Mouse (Mus musculus): Measurements from ENCODE around the gene Olfr495. TPM values are rescaled to one million over a fixed set of nuclear protein-coding genes. Genes with fewer than 3 reads are reported as not detected.

Gene Olfr495
- not detected for polyA plus RNA-seq (2017; shearing (Covaris generic))

- ATAC-seq = no peak
Measured at GRCm38 (mm10) chr7:108392867-108393266, at the start of gene Olfr495. Olfr495 (plus strand) TSS chr7:108393167.

- ATAC-seq = no peak
Measured at GRCm38 (mm10) chr7:108346879-108347278, 46.1 kb upstream of the Olfr495 start, which contains the start of gene Olfr493. Olfr493 (minus strand) TSS chr7:108346979.

DNA sequence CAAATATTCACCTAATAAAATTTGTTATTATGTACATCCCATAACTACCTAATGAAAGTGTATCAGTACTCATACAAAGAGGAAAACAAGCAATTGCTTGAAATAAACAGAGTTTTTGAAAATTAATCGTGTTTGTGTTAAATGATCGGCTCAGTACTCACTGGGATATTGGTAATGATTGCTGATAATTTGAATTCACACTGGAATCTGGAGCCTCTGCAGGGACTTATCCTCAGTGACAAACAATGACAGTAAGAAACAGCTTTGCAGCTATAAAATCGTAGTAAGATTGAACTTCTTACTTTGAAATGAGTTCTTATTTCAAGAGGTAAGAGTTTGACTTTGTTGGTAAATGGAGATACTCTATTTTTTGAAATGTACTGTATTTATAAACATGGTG, 27.9 kb upstream of the Olfr495 start, which contains the start of gene Olfr494:
Gene Olfr494 (plus strand): TSS at position 301 of the 400 bp plus-strand sequence.
- ATAC-seq = no peak

- ATAC-seq = no peak
Measured at GRCm38 (mm10) chr7:108420121-108420520, 27.2 kb downstream of the Olfr495 start, which contains the start of gene Olfr497. Olfr497 (plus strand) TSS chr7:108420421.

Other genes starting within 250 kb of the Olfr495 start
- not detected for gene Olfr485, start 233.3 kb upstream of the Olfr495 start, polyA plus RNA-seq (2017; shearing (Covaris generic))
- gene Olfr486, start 220.4 kb upstream of the Olfr495 start, polyA plus RNA-seq (2017; shearing (Covaris generic)) = not detected
- not detected for gene Olfr487, start 178.5 kb upstream of the Olfr495 start, polyA plus RNA-seq (2017; shearing (Covaris generic))
- not detected for gene Olfr488, start 134.8 kb upstream of the Olfr495 start, polyA plus RNA-seq (2017; shearing (Covaris generic))
- gene Olfr490, start 104.2 kb upstream of the Olfr495 start, polyA plus RNA-seq (2017; shearing (Covaris generic)) = not detected
- not detected for gene Olfr491, start 79.7 kb upstream of the Olfr495 start, polyA plus RNA-seq (2017; shearing (Covaris generic))
- gene Olfr492, start 69.5 kb upstream of the Olfr495 start, polyA plus RNA-seq (2017; shearing (Covaris generic)) = not detected
- gene Olfr493, start 46.2 kb upstream of the Olfr495 start, polyA plus RNA-seq (2017; shearing (Covaris generic)) = not detected
- not detected for gene Olfr494, start 27.8 kb upstream of the Olfr495 start, polyA plus RNA-seq (2017; shearing (Covaris generic))
- not detected for gene Olfr497, start 27.3 kb downstream of the Olfr495 start, polyA plus RNA-seq (2017; shearing (Covaris generic))
- not detected for gene Olfr498, start 72.2 kb downstream of the Olfr495 start, polyA plus RNA-seq (2017; shearing (Covaris generic))
- gene Olfr502, start 131.9 kb downstream of the Olfr495 start, polyA plus RNA-seq (2017; shearing (Covaris generic)) = not detected
- not detected for gene Olfr503, start 151.4 kb downstream of the Olfr495 start, polyA plus RNA-seq (2017; shearing (Covaris generic))
- not detected for gene Olfr504, start 172.6 kb downstream of the Olfr495 start, polyA plus RNA-seq (2017; shearing (Covaris generic))
- not detected for gene Olfr506, start 217.6 kb downstream of the Olfr495 start, polyA plus RNA-seq (2017; shearing (Covaris generic))
- not detected for gene Olfr507, start 228.6 kb downstream of the Olfr495 start, polyA plus RNA-seq (2017; shearing (Covaris generic))
- gene Olfr508, start 236.8 kb downstream of the Olfr495 start, polyA plus RNA-seq (2017; shearing (Covaris generic)) = not detected

Measured in CD4-positive, CD25-positive, alpha-beta regulatory T cell, adult 4 months (primary cell).